Mouse (Mus musculus) forebrain, embryonic 11.5 days (tissue): ENCODE results near the gene Dnali1. TPM values are rescaled to one million over a fixed set of nuclear protein-coding genes. Genes with fewer than 3 reads are reported as not detected.

ENCODE experiments used
- ATAC-seq: fragments of 200-750 bp; cut with Nextera tagmentation; replicated peaks from 2 replicates; pipeline ENCODE4 v1.8.0; 2017; ENCODE audit warnings: moderate TSS enrichment; ENCODE audit not compliant: low FRiP score
- DNase-seq: peaks from one replicate; pipeline ENCODE4 v3.0.0-alpha.2; 2017; ENCODE audit warnings: low spot score
- H3K27ac ChIP-seq: fragments of 300-500 bp; sonication (generic); 2 replicates; pipeline ENCODE4 v1.5.1; 2014; ENCODE audit warnings: low read depth, low read length
- H3K27me3 ChIP-seq: fragments of 300-500 bp; sonication (generic); 2 replicates; pipeline ENCODE4 v1.6.1; 2014; ENCODE audit warnings: mild to moderate bottlenecking, low read length, mixed read lengths; ENCODE audit not compliant: control insufficient read depth, insufficient read depth
- H3K36me3 ChIP-seq: fragments of 300-500 bp; sonication (generic); 2 replicates; pipeline ENCODE4 v1.6.1; 2014; ENCODE audit warnings: mild to moderate bottlenecking, low read length, moderate library complexity, mixed read lengths; ENCODE audit not compliant: control insufficient read depth, insufficient read depth
- H3K4me1 ChIP-seq: fragments of 300-500 bp; sonication (generic); replicated peaks from 2 replicates; pipeline ENCODE4 v1.6.1; 2014; ENCODE audit warnings: low read length, mixed read lengths; ENCODE audit not compliant: control insufficient read depth, insufficient read depth
- H3K4me2 ChIP-seq: fragments of 300-500 bp; sonication (generic); 2 replicates; pipeline ENCODE4 v1.6.1; 2014; ENCODE audit warnings: low read depth, mild to moderate bottlenecking, low read length, moderate library complexity, mixed read lengths; ENCODE audit not compliant: severe bottlenecking
- H3K4me3 ChIP-seq: fragments of 300-500 bp; sonication (generic); 2 replicates; pipeline ENCODE4 v1.5.1; 2014; ENCODE audit warnings: low read depth, low read length
- H3K9ac ChIP-seq: fragments of 300-500 bp; sonication (generic); 2 replicates; pipeline ENCODE4 v1.6.1; 2014; ENCODE audit warnings: low read length
- H3K9me3 ChIP-seq: fragments of 300-500 bp; sonication (generic); 2 replicates; pipeline ENCODE4 v1.6.1; 2016; ENCODE audit warnings: low read length, mixed read lengths; ENCODE audit not compliant: control insufficient read depth
- WGBS: fragments of 180-500 bp; shearing (Covaris S2); extraction: QIAGEN DNeasy Blood & Tissue Kit; methylation state at CpG from one replicate; pipeline ENCODE4 v1.1.7; 2014; 5-methylcytosine and 5-hydroxymethylcytosine counted together
- polyA plus RNA-seq: library from polyadenylated mRNA; unstranded; fragments of >200 nt; fragmentation: Nextera tagmentation; extraction: Ambion mirVana; gene quantifications from 2 replicates; pipeline ENCODE4 v1.2.1, GENCODE M21; 2014

The Dnali1 gene
- 0.24 and 0.28 TPM in 2 replicates for polyA plus RNA-seq

GRCm38 (mm10) chr4:125065517-125066307, at the start of gene Dnali1:
TSS of gene Dnali1 (minus strand) at chr4:125065703.
- H3K4me3 ChIP-seq, result peak within 1 kb of the TSS; percentile 96
- no peaks in the 10 kb centered on the region; the same call in none of the 2 replicates for H3K36me3 ChIP-seq
- H3K9ac ChIP-seq, result peak within 1 kb of the TSS; percentile 86
- peaks cover 9% of the 10 kb centered on the region; the same call in 1 of the 2 replicates for H3K4me1 ChIP-seq
- 4% methylated on average over 26 of the region's 26 CpGs for WGBS
- ATAC-seq (peak; percentile 51), DNase-seq (peak; percentile 79)
- no peaks in the 10 kb centered on the region for H3K27me3 ChIP-seq
- H3K9me3 ChIP-seq, result no peaks in the 10 kb centered on the region
- H3K4me2 ChIP-seq, result peak within 1 kb of the TSS; percentile 89
- no peak within 1 kb of the TSS for H3K27ac ChIP-seq

GRCm38 (mm10) chr4:125115081-125115480, 49.6 kb upstream of the Dnali1 start:
- H3K9me3 ChIP-seq, result no peaks in the 10 kb centered on the region
- H3K9ac ChIP-seq, result no peak overlapping the region
- H3K27ac ChIP-seq, result no peak overlapping the region
- DNase-seq, result no peak
- H3K4me2 ChIP-seq, result no peak overlapping the region
- ATAC-seq, result no peak
- H3K4me3 ChIP-seq, result no peak overlapping the region
- H3K36me3 ChIP-seq, result no peaks in the 10 kb centered on the region; the same call in 1 of the 2 replicates
- WGBS, result 81% methylated on average over 4 of the region's 4 CpGs
- H3K4me1 ChIP-seq, result 0 out of 2 replicates have a peak, but pooled peaks cover 1% of the 10 kb centered on the region
- no peaks in the 10 kb centered on the region for H3K27me3 ChIP-seq

DNA sequence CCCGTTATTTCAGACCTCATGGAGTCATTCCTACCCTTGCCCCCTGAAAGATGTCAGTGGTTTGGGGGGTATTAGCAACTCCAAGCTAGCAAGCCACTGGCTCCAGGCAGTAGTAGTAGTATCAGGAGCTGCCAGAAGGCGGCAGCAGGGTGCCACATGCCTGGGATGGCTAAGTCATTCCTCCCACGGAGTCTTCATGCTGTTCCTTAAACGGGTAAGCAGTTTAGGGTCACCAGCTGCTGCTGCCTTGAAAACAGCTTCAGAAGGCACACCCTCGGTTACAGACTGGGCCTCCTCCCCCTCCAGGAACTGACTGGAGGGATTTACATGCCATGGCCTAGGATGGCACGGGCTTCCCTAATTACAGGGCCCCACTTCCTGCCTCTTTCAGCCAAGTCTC, 49.1 kb upstream of the Dnali1 start:
- H3K4me1 ChIP-seq, result 0 out of 2 replicates have a peak, but pooled peaks cover 1% of the 10 kb centered on the region
- WGBS, result 19% methylated on average over 6 of the region's 6 CpGs
- no peak overlapping the region for H3K4me2 ChIP-seq
- peak; percentile 44; the same call in 1 of the 2 replicates for ATAC-seq
- no peaks in the 10 kb centered on the region; the same call in 1 of the 2 replicates for H3K36me3 ChIP-seq
- DNase-seq, result peak; percentile 85
- H3K9ac ChIP-seq, result no peak overlapping the region
- H3K9me3 ChIP-seq, result no peaks in the 10 kb centered on the region
- H3K27me3 ChIP-seq, result no peaks in the 10 kb centered on the region
- H3K4me3 ChIP-seq, result no peak overlapping the region
- H3K27ac ChIP-seq, result no peak overlapping the region

DNA sequence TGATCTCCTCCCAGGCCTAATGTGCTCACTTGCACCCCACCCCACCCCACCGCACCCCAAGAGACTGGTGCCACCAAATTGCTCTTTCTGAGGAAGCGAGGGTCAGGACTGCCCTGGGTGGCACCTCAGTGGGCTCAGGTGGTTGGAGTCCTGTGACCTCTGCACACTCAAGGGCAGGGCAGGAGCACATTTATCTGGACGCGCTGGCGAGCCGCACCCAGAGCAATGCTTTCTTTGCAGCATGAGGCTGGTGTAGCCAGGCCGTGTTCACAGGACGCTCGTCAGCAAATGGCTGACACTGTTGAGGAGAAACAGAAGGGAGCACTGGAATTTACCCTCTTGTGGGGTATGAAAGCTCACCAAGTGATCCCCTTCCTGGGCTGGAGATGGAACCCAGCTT, 39.9 kb upstream of the Dnali1 start:
- WGBS, result 91% methylated on average over 9 of the region's 9 CpGs
- Histone ChIP-seq H3K9me3 (no peaks in the 10 kb centered on the region), H3K27me3 (no peaks in the 10 kb centered on the region), H3K4me3 (no peak overlapping the region), H3K9ac (no peak overlapping the region), H3K36me3 (no peaks in the 10 kb centered on the region; the same call in 1 of the 2 replicates), H3K4me2 (no peak overlapping the region), H3K4me1 (no peaks in the 10 kb centered on the region), H3K27ac (no peak overlapping the region)
- no peak for DNase-seq
- no peak for ATAC-seq

GRCm38 (mm10) chr4:125101334-125101733, 35.8 kb upstream of the Dnali1 start:
- no peaks in the 10 kb centered on the region for H3K4me1 ChIP-seq
- no peak overlapping the region for H3K4me2 ChIP-seq
- H3K9me3 ChIP-seq, result no peaks in the 10 kb centered on the region
- no peak overlapping the region for H3K9ac ChIP-seq
- no peaks in the 10 kb centered on the region; the same call in 1 of the 2 replicates for H3K36me3 ChIP-seq
- no peak for DNase-seq
- H3K27me3 ChIP-seq, result no peaks in the 10 kb centered on the region
- H3K4me3 ChIP-seq, result no peak overlapping the region
- WGBS, result 68% methylated on average over 13 of the region's 13 CpGs
- H3K27ac ChIP-seq, result no peak overlapping the region
- no peak for ATAC-seq

- Histone ChIP-seq H3K27me3 (no peaks in the 10 kb centered on the region), H3K4me1 (no peaks in the 10 kb centered on the region), H3K36me3 (no peaks in the 10 kb centered on the region; the same call in 1 of the 2 replicates), H3K9ac (no peak overlapping the region), H3K27ac (no peak overlapping the region), H3K4me3 (no peak overlapping the region), H3K4me2 (no peak overlapping the region), H3K9me3 (no peaks in the 10 kb centered on the region)
- DNase-seq, result peak; percentile 92
- ATAC-seq, result no peak; the same call in 1 of the 2 replicates
- WGBS, result 13% methylated on average over 8 of the region's 8 CpGs
These were observed 34.0 kb upstream of the Dnali1 start for GRCm38 (mm10) chr4:125099458-125099857.

GRCm38 (mm10) chr4:125097412-125097811, 31.9 kb upstream of the Dnali1 start:
- no peaks in the 10 kb centered on the region for H3K27me3 ChIP-seq
- no peaks in the 10 kb centered on the region for H3K9me3 ChIP-seq
- no peak for ATAC-seq
- no peak overlapping the region for H3K4me3 ChIP-seq
- WGBS, result 75% methylated on average over 4 of the region's 4 CpGs
- DNase-seq, result no peak
- H3K36me3 ChIP-seq, result no peaks in the 10 kb centered on the region; the same call in 1 of the 2 replicates
- H3K4me2 ChIP-seq, result no peak overlapping the region
- H3K27ac ChIP-seq, result no peak overlapping the region
- no peaks in the 10 kb centered on the region for H3K4me1 ChIP-seq
- no peak overlapping the region for H3K9ac ChIP-seq

DNA sequence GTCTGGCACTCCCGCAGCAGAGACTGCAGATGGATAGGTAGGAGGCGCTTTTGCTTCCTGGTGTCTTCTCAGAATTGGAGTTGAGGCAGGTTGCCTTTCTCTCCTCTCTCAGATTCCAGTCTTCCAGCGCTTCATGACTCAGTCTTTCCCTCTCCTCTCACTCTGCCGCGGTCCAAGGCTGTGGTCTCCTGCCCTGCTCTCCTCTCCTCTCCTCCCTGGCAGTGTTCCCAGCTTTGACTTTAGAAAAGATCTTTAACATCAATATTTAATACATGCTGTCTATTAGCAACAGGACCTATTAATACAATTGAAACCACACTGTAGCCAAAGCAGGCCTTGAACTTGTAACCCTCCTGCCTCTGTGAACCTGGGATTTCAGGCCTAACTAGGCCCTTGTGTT, 30.6 kb upstream of the Dnali1 start:
- Histone ChIP-seq H3K36me3 (no peaks in the 10 kb centered on the region; the same call in 1 of the 2 replicates), H3K4me1 (no peaks in the 10 kb centered on the region), H3K27ac (no peak overlapping the region), H3K9me3 (no peaks in the 10 kb centered on the region), H3K4me3 (no peak overlapping the region), H3K9ac (no peak overlapping the region), H3K27me3 (no peaks in the 10 kb centered on the region), H3K4me2 (no peak overlapping the region)
- ATAC-seq (no peak), DNase-seq (no peak)
- WGBS, result 92% methylated on average over 5 of the region's 5 CpGs
